In the genomic region with DNA sequence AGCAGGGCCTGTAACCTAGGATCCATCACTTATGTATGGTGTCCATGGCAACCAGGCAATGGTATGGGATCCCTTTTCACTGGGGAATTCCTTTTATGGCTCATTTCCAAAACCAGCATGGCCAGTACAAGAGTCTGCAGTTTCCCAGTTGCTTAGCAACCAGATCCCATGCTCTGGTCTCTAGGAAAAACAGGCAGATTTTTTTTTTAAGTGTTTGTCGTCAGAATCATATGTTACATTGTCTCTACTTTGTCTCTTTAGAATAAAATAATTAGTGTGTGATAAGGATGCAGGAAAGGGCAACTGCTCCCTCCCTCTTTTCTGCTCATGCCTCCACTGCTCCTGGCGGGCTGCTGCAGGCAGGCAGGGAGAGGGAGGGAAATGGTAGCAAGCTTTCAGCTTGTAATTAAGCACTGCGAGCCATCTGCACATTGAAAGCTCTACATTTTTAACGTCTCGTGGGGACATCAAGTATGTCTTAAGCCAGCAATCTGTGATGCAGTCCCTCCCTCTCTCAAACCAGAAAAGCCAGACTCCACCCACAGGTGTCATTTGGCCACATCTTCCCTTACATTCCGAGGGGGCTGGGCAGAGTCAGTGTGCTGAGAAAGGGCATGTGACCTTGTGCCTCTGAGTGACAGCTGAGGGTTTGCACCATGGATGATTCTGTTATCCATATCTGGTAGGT, we compare ENCODE assay signal across 7 mouse cellular contexts. TPM values are rescaled to one million over a fixed set of nuclear protein-coding genes. Genes with fewer than 3 reads are reported as not detected.
DNase-seq lines count a peak whose midpoint lies in the region; ATAC-seq and TF ChIP-seq lines count a peak whose summit lies in the region.

No protein-coding gene starts in this region.

- TF ChIP-seq CTCF in kidney, adult 2 months (conservative IDR thresholded peaks at IDR 0.05; ENCODE audit: insufficient read depth, insufficient read length, low read depth, low read length), result no peak

- no peak for TF ChIP-seq POLR2A in kidney, adult 2 months (IDR thresholded peaks at IDR 0.05; ENCODE audit: low read depth, low read length)

- 2% methylated on average over 6 of the region's 6 CpGs for WGBS in hindbrain, embryonic 12.5 days
- WGBS in limb, embryonic 13.5 days, result 8% methylated on average over 6 of the region's 6 CpGs
- 27% methylated on average over 6 of the region's 6 CpGs for WGBS in kidney, adult 2 months

- peak overlapping the region; percentile 40 for H3K4me2 ChIP-seq in hindbrain, embryonic 12.5 days (replicated peaks)
- peak overlapping the region; percentile 39 for H3K4me2 ChIP-seq in limb, embryonic 13.5 days (replicated peaks)

- no peak overlapping the region for H3K4me3 ChIP-seq in hindbrain, embryonic 12.5 days
- H3K4me3 ChIP-seq in limb, embryonic 13.5 days, result no peak overlapping the region
- H3K4me3 ChIP-seq in kidney, adult 2 months (ENCODE audit: insufficient read depth, low read depth, low read length), result no peak overlapping the region

- H3K4me1 ChIP-seq in hindbrain, embryonic 12.5 days, result peaks cover 35% of the 10 kb centered on the region
- H3K4me1 ChIP-seq in limb, embryonic 13.5 days, result peaks cover 32% of the 10 kb centered on the region
- no peaks in the 10 kb centered on the region for H3K4me1 ChIP-seq in kidney, adult 2 months (ENCODE audit: control insufficient read depth, insufficient read depth, low read length)

- H3K36me3 ChIP-seq in hindbrain, embryonic 12.5 days, result no peaks in the 10 kb centered on the region
- no peaks in the 10 kb centered on the region for H3K36me3 ChIP-seq in limb, embryonic 13.5 days
- H3K36me3 ChIP-seq in kidney, adult 2 months (ENCODE audit: control insufficient read depth, insufficient read depth, low read length), result no peaks in the 10 kb centered on the region

- H3K27ac ChIP-seq in hindbrain, embryonic 12.5 days, result peak overlapping the region; percentile 81
- no peak overlapping the region; the same call in 1 of the 2 replicates for H3K27ac ChIP-seq in limb, embryonic 13.5 days
- H3K27ac ChIP-seq in kidney, adult 2 months (ENCODE audit: insufficient read depth, low read depth, low read length), result no peak overlapping the region

- peaks cover 17% of the 10 kb centered on the region; the same call in 1 of the 2 replicates for H3K27me3 ChIP-seq in hindbrain, embryonic 12.5 days
- H3K27me3 ChIP-seq in limb, embryonic 13.5 days, result no peaks in the 10 kb centered on the region
- no peaks in the 10 kb centered on the region for H3K27me3 ChIP-seq in kidney, adult 2 months (replicated peaks; ENCODE audit: control insufficient read depth, insufficient read depth, low read length)

- H3K9me3 ChIP-seq in hindbrain, embryonic 12.5 days (replicated peaks), result no peaks in the 10 kb centered on the region
- H3K9me3 ChIP-seq in limb, embryonic 13.5 days, result no peaks in the 10 kb centered on the region

- peak; percentile 90 for ATAC-seq in hindbrain, embryonic 12.5 days (ENCODE audit: low FRiP score)
- ATAC-seq in limb, embryonic 13.5 days (ENCODE audit: low FRiP score, low read depth), result peak; percentile 33; the same call in 1 of the 2 replicates

- DNase-seq in WW6 (ENCODE audit: low read depth, low spot score), result peak; percentile 22
- DNase-seq in embryo, embryonic 10 days (ENCODE audit: low spot score), result peak; percentile 93
- DNase-seq in thymus, postnatal 4 days, result no peak
- DNase-seq in kidney, adult 2 months, result no peak
- no peak for DNase-seq in spleen, postnatal 4 days (ENCODE audit: low spot score in 2 of 2)

- H3K9ac ChIP-seq in hindbrain, embryonic 12.5 days, result no peak overlapping the region
- H3K9ac ChIP-seq in limb, embryonic 13.5 days, result no peak overlapping the region

RNA-seq across cellular contexts. Expression of a gene that starts 51.6 kb away (rescaled TPM):
- 0.31 and 0.99 TPM in 2 replicates for polyA plus RNA-seq in hindbrain, embryonic 12.5 days (2016; fragmentation: Nextera tagmentation; extraction: Ambion mirVana)
- polyA plus RNA-seq in limb, embryonic 13.5 days (2015; fragmentation: Nextera tagmentation; extraction: Ambion mirVana), result 0.09 TPM in 1 of 2 replicates, not detected in the other
- 1.5 and 1.8 TPM in 2 replicates for polyA plus RNA-seq in kidney, adult 2 months (2012; rRNA removed)

Comparison
In these comparisons a context has a peak if more than half of its experiments do, and no peak if none do; other contexts are left out.
1. DNase-seq: peak in WW6 (single experiment) and embryo, embryonic 10 days (single experiment); none in thymus, postnatal 4 days (single experiment), kidney, adult 2 months (single experiment) and spleen, postnatal 4 days (0 of 2).